Mouse (Mus musculus) fat pad, adult 2 months (tissue): ENCODE data around the gene Zdhhc5.

Experiments used
- DNase-seq: peaks from one replicate; pipeline ENCODE4 v3.0.0-alpha.2; 2011; ENCODE audit warnings: low read depth, low spot score; ENCODE audit errors: extremely low read depth

Gene Zdhhc5

GRCm38 (mm10) chr2:84649674-84650073 is 65.3 kb downstream of the Zdhhc5 start:
- DNase-seq = no peak

GRCm38 (mm10) chr2:84648369-84648768 is 66.6 kb downstream of the Zdhhc5 start:
- no peak for DNase-seq

- no peak for DNase-seq
Measured at GRCm38 (mm10) chr2:84647051-84647568, 67.9 kb downstream of the Zdhhc5 start.

- no peak for DNase-seq
Measured at GRCm38 (mm10) chr2:84646138-84646537, 68.8 kb downstream of the Zdhhc5 start.

- no peak for DNase-seq
Measured at GRCm38 (mm10) chr2:84640833-84641232, 74.1 kb downstream of the Zdhhc5 start.

GRCm38 (mm10) chr2:84638428-84639220 is 76.4 kb downstream of the Zdhhc5 start:
- DNase-seq = no peak
